Mouse (Mus musculus): ENCODE measurements around the gene Tmc5. TPM values are rescaled to one million over a fixed set of nuclear protein-coding genes. Genes with fewer than 3 reads are reported as not detected.

The Tmc5 gene
- polyA plus RNA-seq, 1 experiment from 2014 or later = 0.10 TPM

DNA sequence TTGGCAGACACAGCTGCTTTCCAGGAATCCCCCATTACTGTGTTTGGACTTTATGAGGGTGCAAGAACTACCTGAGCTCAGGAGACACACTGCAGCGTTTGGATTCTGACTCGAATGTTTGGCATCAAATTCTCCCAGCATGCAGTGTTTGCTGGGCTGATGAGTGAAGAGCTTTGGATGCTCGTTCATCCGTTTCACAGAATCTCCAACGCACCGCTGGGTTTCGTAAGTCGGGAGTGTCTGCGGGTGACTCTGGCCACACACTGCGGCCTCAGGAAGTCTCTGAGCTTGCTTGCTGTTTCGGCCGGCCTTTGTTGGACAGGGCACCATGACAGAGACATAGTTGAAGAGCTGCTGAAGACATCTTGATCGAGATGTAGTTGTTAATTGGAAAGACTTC is 17.0 kb downstream of the Tmc5 start:
- 0 out of 2 replicates have a peak, but pooled peaks cover 2% of the 10 kb centered on the region for H3K27me3 ChIP-seq (ENCODE audit: control insufficient read depth, insufficient read depth, low read length)
- H3K4me2 ChIP-seq = no peak overlapping the region
- ATAC-seq (replicated peaks; ENCODE audit: insufficient number of reproducible peaks, low FRiP score, low TSS enrichment) = no peak
- H3K36me3 ChIP-seq (ENCODE audit: control insufficient read depth, insufficient read depth, low read length) = no peaks in the 10 kb centered on the region
- no peaks in the 10 kb centered on the region for H3K4me1 ChIP-seq (ENCODE audit: control insufficient read depth, insufficient read depth, low read length)
- no peaks in the 10 kb centered on the region for H3K9me3 ChIP-seq (replicated peaks; ENCODE audit: control insufficient read depth, low read length)
- H3K4me3 ChIP-seq (ENCODE audit: low read depth, low read length) = no peak overlapping the region
- WGBS (ENCODE audit: insufficient replicate concordance) = 66% methylated on average over 13 of the region's 13 CpGs
- no peak overlapping the region for H3K27ac ChIP-seq (ENCODE audit: low read depth, low read length)
- no peak overlapping the region for H3K9ac ChIP-seq (ENCODE audit: low read depth, low read length)

DNA sequence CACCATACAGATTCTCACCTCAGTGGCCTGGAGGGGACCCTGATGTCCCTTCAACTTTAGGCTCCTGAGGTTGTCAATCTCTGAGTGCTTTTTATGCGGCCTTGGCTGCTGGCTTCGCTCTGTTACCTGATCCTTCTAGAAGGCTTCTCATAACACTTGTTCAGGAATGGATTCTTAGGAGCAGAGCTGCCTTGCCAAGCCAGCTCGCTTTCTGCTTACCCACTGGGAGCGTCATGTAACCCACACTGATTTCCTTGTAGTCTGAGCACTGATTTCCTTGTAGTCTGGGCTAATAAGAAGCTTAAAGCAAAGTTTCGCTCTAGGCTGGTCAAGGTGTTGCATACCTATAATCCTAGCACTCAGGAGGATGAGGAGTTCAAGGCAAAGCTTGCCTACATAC is 21.0 kb downstream of the Tmc5 start:
- Histone ChIP-seq H3K4me2 (no peak overlapping the region), H3K27ac (ENCODE audit: low read depth, low read length) (no peak overlapping the region), H3K36me3 (ENCODE audit: control insufficient read depth, insufficient read depth, low read length) (no peaks in the 10 kb centered on the region), H3K9me3 (replicated peaks; ENCODE audit: control insufficient read depth, low read length) (no peaks in the 10 kb centered on the region), H3K4me1 (ENCODE audit: control insufficient read depth, insufficient read depth, low read length) (no peaks in the 10 kb centered on the region), H3K27me3 (ENCODE audit: control insufficient read depth, insufficient read depth, low read length) (no peaks in the 10 kb centered on the region), H3K4me3 (ENCODE audit: low read depth, low read length) (no peak overlapping the region), H3K9ac (ENCODE audit: low read depth, low read length) (no peak overlapping the region)
- ATAC-seq (replicated peaks; ENCODE audit: insufficient number of reproducible peaks, low FRiP score, low TSS enrichment) = no peak
- 78% methylated on average over 5 of the region's 5 CpGs for WGBS (ENCODE audit: insufficient replicate concordance)

DNA sequence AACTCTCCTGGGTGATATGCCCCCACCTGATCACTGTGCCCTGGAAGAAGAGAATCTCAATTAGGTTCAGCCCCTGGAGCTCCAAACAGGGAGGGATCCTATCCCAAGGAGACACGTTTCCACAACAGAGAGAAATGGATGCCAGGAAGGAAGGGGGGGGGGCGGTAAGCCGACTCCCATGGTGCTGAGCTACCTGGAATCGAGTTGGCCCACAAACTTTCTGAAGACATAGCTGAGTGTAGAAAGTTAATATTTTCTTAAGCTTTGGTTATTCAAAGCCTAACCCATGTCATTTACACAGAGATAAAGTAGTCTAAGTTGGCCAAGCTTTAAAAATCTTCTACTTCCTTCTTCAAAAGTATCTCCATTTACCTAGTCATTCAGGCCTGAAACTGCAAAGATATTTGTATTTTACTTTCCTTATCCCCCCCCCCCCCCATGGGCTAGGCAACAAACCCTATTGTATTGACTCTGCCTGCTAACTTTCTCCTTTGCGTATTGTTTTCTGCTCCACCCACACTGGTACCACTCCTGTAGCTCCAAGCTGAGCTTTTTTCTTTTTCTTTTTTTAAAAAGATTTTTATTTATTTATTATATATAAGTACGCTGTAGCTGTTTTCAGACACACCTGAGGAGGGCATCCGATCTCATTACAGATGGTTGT is 23.3 kb downstream of the Tmc5 start:
- Histone ChIP-seq H3K27me3 (ENCODE audit: control insufficient read depth, insufficient read depth, low read length) (no peaks in the 10 kb centered on the region), H3K36me3 (ENCODE audit: control insufficient read depth, insufficient read depth, low read length) (no peaks in the 10 kb centered on the region), H3K9me3 (replicated peaks; ENCODE audit: control insufficient read depth, low read length) (no peaks in the 10 kb centered on the region), H3K4me3 (ENCODE audit: low read depth, low read length) (no peak overlapping the region), H3K4me2 (no peak overlapping the region), H3K4me1 (ENCODE audit: control insufficient read depth, insufficient read depth, low read length) (no peaks in the 10 kb centered on the region), H3K9ac (ENCODE audit: low read depth, low read length) (no peak overlapping the region), H3K27ac (ENCODE audit: low read depth, low read length) (no peak overlapping the region)
- WGBS (ENCODE audit: insufficient replicate concordance) = 86% methylated on average over 7 of the region's 7 CpGs
- ATAC-seq (replicated peaks; ENCODE audit: insufficient number of reproducible peaks, low FRiP score, low TSS enrichment) = no peak

DNA sequence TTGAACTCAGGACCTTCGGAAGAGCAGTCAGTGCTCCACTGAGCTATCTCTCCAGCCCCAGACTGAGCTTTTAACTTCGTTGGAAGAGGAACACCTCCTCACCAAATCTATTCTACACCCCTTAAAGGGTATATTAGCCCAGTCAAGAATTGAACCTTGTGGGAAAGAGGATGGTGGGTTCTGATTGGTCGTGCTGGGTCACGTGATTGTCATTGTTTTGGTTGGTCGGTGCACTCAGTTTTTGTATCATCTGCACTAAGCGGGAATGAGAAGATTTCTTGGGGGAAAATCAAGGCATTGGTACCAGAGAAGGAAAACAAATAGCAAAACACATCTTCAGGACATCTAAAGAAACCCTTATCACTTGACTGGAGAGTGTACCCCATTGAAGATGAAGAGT is 24.0 kb downstream of the Tmc5 start:
- H3K4me2 ChIP-seq = no peak overlapping the region
- no peak overlapping the region for H3K4me3 ChIP-seq (ENCODE audit: low read depth, low read length)
- H3K36me3 ChIP-seq (ENCODE audit: control insufficient read depth, insufficient read depth, low read length) = no peaks in the 10 kb centered on the region
- no peaks in the 10 kb centered on the region for H3K27me3 ChIP-seq (ENCODE audit: control insufficient read depth, insufficient read depth, low read length)
- no peak overlapping the region for H3K27ac ChIP-seq (ENCODE audit: low read depth, low read length)
- ATAC-seq (replicated peaks; ENCODE audit: insufficient number of reproducible peaks, low FRiP score, low TSS enrichment) = no peak
- no peak overlapping the region for H3K9ac ChIP-seq (ENCODE audit: low read depth, low read length)
- no peaks in the 10 kb centered on the region for H3K9me3 ChIP-seq (replicated peaks; ENCODE audit: control insufficient read depth, low read length)
- no peaks in the 10 kb centered on the region for H3K4me1 ChIP-seq (ENCODE audit: control insufficient read depth, insufficient read depth, low read length)
- WGBS (ENCODE audit: insufficient replicate concordance) = 71% methylated on average over 6 of the region's 6 CpGs

DNA sequence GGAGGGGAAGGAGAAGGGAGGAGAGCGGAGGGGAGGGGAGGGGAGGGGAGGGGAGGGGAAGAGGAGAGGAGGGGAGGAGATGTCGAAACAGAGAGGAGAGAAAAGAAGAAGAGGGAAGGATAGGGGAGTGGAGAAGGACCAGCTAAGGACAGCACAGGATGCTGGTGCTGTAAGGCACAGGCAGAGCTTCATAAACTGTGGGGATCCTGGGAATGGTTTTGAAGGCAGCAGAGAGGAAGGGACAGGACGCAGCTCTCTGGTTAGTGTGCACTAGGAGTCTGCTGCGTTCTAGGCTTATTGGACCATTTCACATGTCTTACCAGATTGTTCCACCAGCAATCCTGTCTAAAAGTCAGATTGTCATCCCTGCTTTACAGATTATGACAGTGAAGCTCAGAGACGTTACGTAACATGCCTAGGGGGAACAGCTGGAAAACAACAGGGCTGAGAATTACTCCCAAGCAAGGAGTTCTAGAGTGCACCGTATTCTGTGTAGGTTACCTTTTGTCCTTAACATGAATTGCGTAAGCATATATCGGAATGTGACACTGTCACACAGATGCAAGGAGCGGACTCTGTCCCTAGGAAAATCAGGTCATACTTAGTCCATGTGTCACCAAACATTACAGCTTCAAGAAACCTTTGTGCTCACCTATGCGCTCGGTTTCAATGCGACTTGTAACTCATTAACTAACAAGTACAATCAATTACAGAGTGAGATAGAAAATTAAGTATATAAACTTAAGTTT is 30.6 kb downstream of the Tmc5 start:
- Histone ChIP-seq H3K4me1 (ENCODE audit: control insufficient read depth, insufficient read depth, low read length) (no peaks in the 10 kb centered on the region), H3K27ac (ENCODE audit: low read depth, low read length) (no peak overlapping the region), H3K9me3 (replicated peaks; ENCODE audit: control insufficient read depth, low read length) (no peaks in the 10 kb centered on the region), H3K36me3 (ENCODE audit: control insufficient read depth, insufficient read depth, low read length) (no peaks in the 10 kb centered on the region), H3K9ac (ENCODE audit: low read depth, low read length) (no peak overlapping the region), H3K4me2 (no peak overlapping the region), H3K27me3 (ENCODE audit: control insufficient read depth, insufficient read depth, low read length) (no peaks in the 10 kb centered on the region), H3K4me3 (ENCODE audit: low read depth, low read length) (no peak overlapping the region)
- WGBS (ENCODE audit: insufficient replicate concordance) = 71% methylated on average over 13 of the region's 13 CpGs
- no peak for ATAC-seq (replicated peaks; ENCODE audit: insufficient number of reproducible peaks, low FRiP score, low TSS enrichment)

DNA sequence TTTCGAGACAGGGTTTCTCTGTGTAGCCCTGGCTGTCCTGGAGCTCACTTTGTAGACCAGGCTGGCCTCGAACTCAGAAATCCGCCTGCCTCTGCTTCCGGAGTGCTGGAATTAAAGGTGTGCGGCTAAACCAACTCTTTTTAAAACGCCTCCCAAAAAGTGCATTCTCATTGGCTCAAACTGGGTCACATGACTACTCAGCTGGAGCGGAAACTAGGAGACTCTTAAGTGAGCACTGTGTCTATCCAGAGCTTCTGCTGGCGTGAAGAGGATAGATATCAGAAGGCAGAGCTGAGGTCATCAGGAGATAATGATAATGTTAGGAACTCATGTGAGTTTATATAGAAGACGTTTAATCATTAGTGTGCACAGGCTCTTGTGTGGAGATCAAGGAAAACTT is 36.0 kb downstream of the Tmc5 start:
- no peaks in the 10 kb centered on the region for H3K36me3 ChIP-seq (ENCODE audit: control insufficient read depth, insufficient read depth, low read length)
- no peaks in the 10 kb centered on the region for H3K27me3 ChIP-seq (ENCODE audit: control insufficient read depth, insufficient read depth, low read length)
- no peak overlapping the region for H3K9ac ChIP-seq (ENCODE audit: low read depth, low read length)
- no peaks in the 10 kb centered on the region for H3K4me1 ChIP-seq (ENCODE audit: control insufficient read depth, insufficient read depth, low read length)
- H3K4me2 ChIP-seq = no peak overlapping the region
- H3K4me3 ChIP-seq (ENCODE audit: low read depth, low read length) = no peak overlapping the region
- H3K9me3 ChIP-seq (replicated peaks; ENCODE audit: control insufficient read depth, low read length) = no peaks in the 10 kb centered on the region
- WGBS (ENCODE audit: insufficient replicate concordance) = 74% methylated on average over 9 of the region's 9 CpGs
- no peak overlapping the region for H3K27ac ChIP-seq (ENCODE audit: low read depth, low read length)
- ATAC-seq (replicated peaks; ENCODE audit: insufficient number of reproducible peaks, low FRiP score, low TSS enrichment) = no peak

DNA sequence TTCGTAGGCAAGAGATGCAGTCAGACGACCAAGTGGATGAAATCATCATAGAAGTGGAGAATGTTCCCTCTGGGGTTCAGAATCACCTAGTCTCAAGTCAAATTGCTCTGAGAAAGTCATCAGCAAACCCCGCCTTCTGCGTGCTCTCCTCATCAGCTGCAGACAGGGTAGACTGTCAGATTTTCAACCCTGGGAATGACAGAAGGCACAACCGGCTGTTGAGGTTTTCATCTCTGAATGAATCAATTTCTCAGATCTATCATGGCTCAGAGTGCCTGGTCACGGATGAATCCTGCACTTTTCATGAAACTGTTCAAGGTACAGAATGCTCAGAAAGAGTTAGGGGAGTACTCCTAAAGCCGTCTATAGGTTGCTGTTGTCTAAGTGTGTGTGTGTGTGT is 36.9 kb downstream of the Tmc5 start:
- H3K4me2 ChIP-seq = no peak overlapping the region
- no peaks in the 10 kb centered on the region for H3K9me3 ChIP-seq (replicated peaks; ENCODE audit: control insufficient read depth, low read length)
- no peak overlapping the region for H3K9ac ChIP-seq (ENCODE audit: low read depth, low read length)
- no peak for ATAC-seq (replicated peaks; ENCODE audit: insufficient number of reproducible peaks, low FRiP score, low TSS enrichment)
- no peak overlapping the region for H3K4me3 ChIP-seq (ENCODE audit: low read depth, low read length)
- no peaks in the 10 kb centered on the region for H3K4me1 ChIP-seq (ENCODE audit: control insufficient read depth, insufficient read depth, low read length)
- WGBS (ENCODE audit: insufficient replicate concordance) = 81% methylated on average over 7 of the region's 7 CpGs
- H3K36me3 ChIP-seq (ENCODE audit: control insufficient read depth, insufficient read depth, low read length) = no peaks in the 10 kb centered on the region
- H3K27me3 ChIP-seq (ENCODE audit: control insufficient read depth, insufficient read depth, low read length) = no peaks in the 10 kb centered on the region
- H3K27ac ChIP-seq (ENCODE audit: low read depth, low read length) = no peak overlapping the region

DNA sequence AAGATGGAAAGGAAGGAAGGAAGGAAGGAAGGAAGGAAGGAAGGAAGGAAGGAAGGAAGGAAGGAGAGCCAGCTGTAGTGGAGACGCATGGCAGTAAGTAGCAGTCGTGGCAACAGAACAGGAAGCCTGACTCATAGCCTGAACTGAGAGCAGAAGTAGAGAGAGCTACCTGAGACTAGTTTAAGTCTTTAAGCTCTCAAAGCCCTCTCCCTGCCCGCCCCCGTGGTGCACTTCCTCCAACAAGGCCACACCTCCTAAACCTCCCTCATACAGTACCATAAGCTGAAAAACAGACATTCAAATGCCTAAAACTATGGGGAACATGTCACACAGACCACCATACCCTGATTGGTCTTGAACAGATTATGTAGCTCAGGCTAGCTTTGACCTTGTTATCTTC is 40.4 kb downstream of the Tmc5 start:
- Histone ChIP-seq H3K4me2 (no peak overlapping the region), H3K36me3 (ENCODE audit: control insufficient read depth, insufficient read depth, low read length) (no peaks in the 10 kb centered on the region), H3K4me3 (ENCODE audit: low read depth, low read length) (no peak overlapping the region), H3K27ac (ENCODE audit: low read depth, low read length) (no peak overlapping the region), H3K27me3 (ENCODE audit: control insufficient read depth, insufficient read depth, low read length) (no peaks in the 10 kb centered on the region), H3K4me1 (ENCODE audit: control insufficient read depth, insufficient read depth, low read length) (no peaks in the 10 kb centered on the region), H3K9ac (ENCODE audit: low read depth, low read length) (no peak overlapping the region), H3K9me3 (replicated peaks; ENCODE audit: control insufficient read depth, low read length) (no peaks in the 10 kb centered on the region)
- WGBS (ENCODE audit: insufficient replicate concordance) = 53% methylated on average over 4 of the region's 4 CpGs
- ATAC-seq (replicated peaks; ENCODE audit: insufficient number of reproducible peaks, low FRiP score, low TSS enrichment) = no peak

DNA sequence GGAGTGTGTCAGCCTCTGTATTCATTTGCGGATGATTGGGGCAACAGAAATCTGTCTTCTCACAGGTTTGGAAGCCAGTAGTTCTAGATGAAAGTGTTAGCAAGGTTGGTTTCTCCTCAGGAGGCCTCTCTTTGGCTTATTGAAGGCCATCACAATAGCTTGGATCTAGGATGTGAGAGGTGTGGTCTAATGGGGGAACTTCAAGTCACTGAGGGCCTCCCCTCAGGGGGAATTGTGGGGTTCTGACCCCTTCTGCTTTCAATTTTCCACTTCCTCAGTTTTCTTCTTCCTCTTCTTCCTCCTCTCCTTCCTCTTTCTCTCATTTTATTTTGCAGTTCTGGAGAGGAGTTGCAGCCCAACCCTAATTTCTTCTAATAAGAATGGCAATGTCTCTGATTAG is 49.1 kb downstream of the Tmc5 start:
- H3K4me3 ChIP-seq (ENCODE audit: low read depth, low read length) = no peak overlapping the region
- no peaks in the 10 kb centered on the region for H3K36me3 ChIP-seq (ENCODE audit: control insufficient read depth, insufficient read depth, low read length)
- no peak for ATAC-seq (replicated peaks; ENCODE audit: insufficient number of reproducible peaks, low FRiP score, low TSS enrichment)
- H3K27ac ChIP-seq (ENCODE audit: low read depth, low read length) = no peak overlapping the region
- no peaks in the 10 kb centered on the region for H3K4me1 ChIP-seq (ENCODE audit: control insufficient read depth, insufficient read depth, low read length)
- peaks cover 8% of the 10 kb centered on the region; the same call in 1 of the 2 replicates for H3K27me3 ChIP-seq (ENCODE audit: control insufficient read depth, insufficient read depth, low read length)
- no peaks in the 10 kb centered on the region for H3K9me3 ChIP-seq (replicated peaks; ENCODE audit: control insufficient read depth, low read length)
- no peak overlapping the region for H3K9ac ChIP-seq (ENCODE audit: low read depth, low read length)
- no peak overlapping the region for H3K4me2 ChIP-seq
- 80% methylated on average over 1 of the region's 1 CpGs for WGBS (ENCODE audit: insufficient replicate concordance)

All from heart, embryonic 11.5 days (tissue).